Mouse (Mus musculus): ENCODE measurements at regions not wholly inside any gene's neighbourhood (a gene's known extent, or its start where the extent isn't known, plus 50 kb on each side); places are given as distances from the start of the nearest gene placed in this dataset.

GRCm38 (mm10) chr4:92574586-92574985, 383.0 kb upstream of the Gm12666 start:
- CTCF ChIA-PET, result no interaction called here

GRCm38 (mm10) chr4:92565357-92565756, 373.8 kb upstream of the Gm12666 start:
- CTCF ChIA-PET, result no interaction called here

- CTCF ChIA-PET, result interaction anchor here (0.6 kb wide), 1 partner anchor 32 kb away, joined by 4 read pairs; no protein-coding TSS in a partner anchor
Observed at GRCm38 (mm10) chr4:92555186-92555585, 363.6 kb upstream of the Gm12666 start.

DNA sequence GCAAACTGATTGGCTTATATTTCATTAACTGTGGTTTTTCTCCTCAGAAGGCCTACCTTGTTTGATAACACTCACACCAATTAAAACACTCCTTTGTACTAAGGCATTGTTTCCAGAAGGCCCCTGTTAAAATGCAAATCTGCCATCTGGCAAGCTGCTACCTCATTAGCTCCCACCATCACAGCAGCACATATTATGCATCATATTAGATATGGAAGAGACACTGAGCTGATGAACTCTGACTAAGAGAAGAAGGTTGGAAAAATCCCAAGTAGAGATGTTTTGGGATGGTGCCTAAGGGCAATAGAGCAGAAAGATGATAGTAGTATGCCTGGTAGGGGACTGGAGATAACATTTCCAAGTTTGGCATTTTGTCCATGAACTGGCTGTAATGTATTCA, 350.5 kb upstream of the Gm12666 start:
- CTCF ChIA-PET, result no interaction called here

DNA sequence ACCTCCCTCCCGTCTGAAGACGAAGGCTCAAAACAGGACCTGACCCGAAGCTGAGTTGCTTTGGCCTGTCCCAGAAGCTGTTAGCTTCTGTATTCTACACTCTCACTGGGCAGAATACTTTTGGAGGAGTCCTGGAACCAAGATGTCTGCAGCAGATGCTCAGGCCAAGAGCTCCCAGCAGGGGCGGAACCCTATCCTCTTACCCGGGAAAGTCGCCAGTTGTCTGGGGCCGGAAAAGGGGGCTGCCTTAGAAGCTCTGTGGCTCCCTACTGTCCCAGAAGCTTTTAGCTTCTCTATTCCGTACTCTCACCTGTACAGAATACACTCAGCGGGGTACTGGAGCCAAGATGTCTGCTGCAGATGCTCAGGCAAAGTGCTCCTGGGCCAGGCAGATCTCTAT, 346.7 kb upstream of the Gm12666 start:
- CTCF ChIA-PET, result interaction anchor here (0.5 kb wide), 1 partner anchor 547 kb away, joined by 5 read pairs; no protein-coding TSS in a partner anchor

DNA sequence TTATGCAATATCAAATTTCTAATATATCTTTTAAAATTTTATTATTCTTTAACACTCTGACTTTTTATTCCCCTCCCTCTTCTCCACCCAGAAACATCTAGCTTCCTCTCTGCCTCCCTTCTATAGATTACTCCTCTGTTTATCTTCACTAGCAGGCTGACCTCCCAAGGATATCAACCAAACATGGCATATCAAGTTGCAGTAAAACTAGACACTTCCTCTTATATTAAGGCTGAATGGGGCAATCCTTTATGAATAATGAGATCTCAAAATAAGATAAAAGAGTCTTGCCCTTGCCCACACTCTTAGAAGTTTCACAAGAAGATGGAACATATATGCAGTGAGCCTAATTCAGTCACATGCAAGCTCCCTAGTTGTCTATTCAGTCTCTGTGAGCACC, 310.5 kb upstream of the Gm12666 start:
- CTCF ChIA-PET, result no interaction called here

DNA sequence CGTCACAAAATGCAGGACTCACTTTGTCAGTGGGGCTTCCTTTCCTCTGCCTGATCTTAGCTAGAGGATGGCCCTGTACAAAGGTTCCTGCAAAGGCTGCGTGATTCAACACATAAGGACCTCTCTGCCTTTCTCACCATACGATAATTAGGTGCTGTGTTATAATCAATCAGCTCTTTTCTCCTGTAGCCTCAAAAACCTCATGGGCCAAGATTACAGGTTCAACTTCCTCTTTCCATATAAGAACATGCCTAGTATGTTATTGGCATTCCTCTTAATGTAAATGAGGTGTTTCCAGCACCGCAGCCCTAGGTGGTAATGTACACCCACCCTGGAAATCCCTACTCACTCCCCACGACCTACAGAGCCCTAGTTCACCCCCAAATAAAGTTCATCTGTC, 308.6 kb upstream of the Gm12666 start:
- CTCF ChIA-PET, result no interaction called here

- CTCF ChIA-PET, result no interaction called here
Observed at GRCm38 (mm10) chr4:92486603-92487002, 295.1 kb upstream of the Gm12666 start.

DNA sequence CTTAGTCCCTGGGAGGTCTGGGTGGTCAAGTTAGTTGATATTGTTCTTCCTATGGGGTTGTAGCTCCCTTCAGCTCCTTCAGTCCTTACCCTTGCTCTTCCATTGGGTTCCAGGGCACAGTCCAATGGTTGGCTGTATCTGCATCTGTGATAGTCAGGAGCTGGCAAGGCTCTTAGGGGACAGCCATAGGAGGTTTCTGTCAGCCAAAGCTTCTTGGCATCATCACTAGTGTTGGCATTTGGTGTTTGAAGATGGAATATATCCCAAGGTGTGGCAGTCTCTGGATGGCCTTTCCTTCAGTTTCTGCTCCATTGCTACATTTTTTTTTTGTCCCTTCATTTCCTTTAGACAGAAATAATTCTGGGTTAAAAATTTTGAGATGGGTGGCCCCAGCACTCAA, 266.6 kb upstream of the Gm12666 start:
- CTCF ChIA-PET, result interaction anchor here (0.6 kb wide), 1 partner anchor 172 kb away, joined by 4 read pairs; no protein-coding TSS in a partner anchor

Measured in spleen, embryonic (tissue).